Mouse (Mus musculus): ENCODE measurements around the gene D430042O09Rik. TPM values are rescaled to one million over a fixed set of nuclear protein-coding genes. Genes with fewer than 3 reads are reported as not detected.

Gene D430042O09Rik
- polyA plus RNA-seq, 1 experiment from 2014 or later = 9.7 TPM

DNA sequence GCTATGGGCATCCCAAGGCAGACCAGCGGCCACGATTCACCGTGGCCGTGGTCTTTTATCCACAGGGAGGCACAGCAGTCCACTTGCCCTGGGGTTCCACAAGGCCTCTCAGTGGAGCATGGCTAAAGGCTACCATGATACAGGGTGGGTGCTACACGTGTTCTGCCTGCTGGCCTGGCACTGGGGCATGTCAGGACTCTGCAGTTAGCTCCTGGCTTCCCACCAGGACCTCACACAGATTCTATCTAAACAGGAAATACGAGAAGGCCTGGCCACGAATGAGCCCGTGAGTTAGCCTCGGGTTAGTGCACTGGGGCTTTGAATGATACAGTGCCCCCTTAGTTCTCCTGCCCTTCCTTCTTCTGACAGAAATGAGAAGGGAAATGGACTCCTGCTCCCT is 119.7 kb downstream of the D430042O09Rik start:
- no peaks in the 10 kb centered on the region; the same call in 1 of the 2 replicates for H3K36me3 ChIP-seq
- H3K4me2 ChIP-seq (replicated peaks) = no peak overlapping the region
- no peak for ATAC-seq (ENCODE audit: low FRiP score, low read depth)
- H3K9me3 ChIP-seq = no peaks in the 10 kb centered on the region
- H3K27ac ChIP-seq = no peak overlapping the region
- WGBS = 64% methylated on average over 9 of the region's 9 CpGs
- H3K27me3 ChIP-seq (replicated peaks) = no peaks in the 10 kb centered on the region
- no peak overlapping the region for H3K4me3 ChIP-seq
- H3K4me1 ChIP-seq = peaks cover 13% of the 10 kb centered on the region
- H3K9ac ChIP-seq = no peak overlapping the region

DNA sequence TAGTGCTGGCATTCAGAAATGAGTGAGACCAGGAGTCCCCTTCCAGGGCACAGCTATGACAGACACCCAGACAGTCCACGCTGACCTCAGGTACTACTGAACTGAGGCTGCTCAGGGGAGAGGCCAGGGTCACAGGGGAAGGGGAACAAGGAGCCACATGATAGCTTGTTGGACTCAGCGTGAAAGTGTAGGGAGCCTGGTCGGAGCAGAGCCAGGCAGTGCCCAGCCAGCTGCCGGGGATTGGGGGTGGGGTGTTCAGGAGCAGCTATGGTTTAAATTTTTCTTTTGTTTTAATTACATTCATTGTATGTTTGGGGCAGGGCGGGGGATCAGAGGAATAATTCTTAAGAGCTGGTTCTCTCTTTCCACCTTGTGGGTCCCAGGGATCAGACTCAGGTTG is 120.9 kb downstream of the D430042O09Rik start:
- Histone ChIP-seq H3K27ac (no peak overlapping the region), H3K9me3 (no peaks in the 10 kb centered on the region), H3K9ac (no peak overlapping the region), H3K4me2 (replicated peaks) (no peak overlapping the region), H3K36me3 (no peaks in the 10 kb centered on the region; the same call in 1 of the 2 replicates), H3K27me3 (replicated peaks) (no peaks in the 10 kb centered on the region), H3K4me1 (peaks cover 13% of the 10 kb centered on the region), H3K4me3 (no peak overlapping the region)
- no peak for ATAC-seq (ENCODE audit: low FRiP score, low read depth)
- 85% methylated on average over 5 of the region's 5 CpGs for WGBS

DNA sequence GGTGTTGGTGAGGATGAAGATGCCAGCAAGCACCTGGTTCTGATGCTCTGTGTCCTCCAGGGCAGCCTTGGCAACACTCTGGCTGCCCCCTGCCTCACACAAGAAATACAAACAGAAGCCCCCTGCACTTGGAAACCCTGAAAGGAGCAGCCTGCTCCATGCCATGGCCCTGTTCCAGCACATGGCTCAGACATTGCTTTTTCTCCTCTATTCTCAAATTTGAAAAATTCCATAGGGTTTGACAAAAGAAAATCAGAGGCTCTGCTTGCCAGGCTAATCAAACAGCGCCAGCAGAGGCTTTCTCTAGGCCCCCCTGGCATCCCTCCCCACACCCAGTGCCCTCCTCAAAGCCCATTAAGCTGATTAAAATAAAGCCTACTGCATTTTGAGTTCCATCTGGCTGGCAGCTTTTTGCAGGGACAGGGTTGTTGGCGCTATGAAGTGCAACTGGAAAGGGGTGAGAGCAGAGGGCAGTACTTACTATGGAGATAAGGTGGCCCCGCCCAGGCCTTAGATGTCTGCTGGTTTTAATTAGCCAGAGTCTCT is 121.5 kb downstream of the D430042O09Rik start:
- H3K4me3 ChIP-seq = no peak overlapping the region
- no peak for ATAC-seq (ENCODE audit: low FRiP score, low read depth)
- no peaks in the 10 kb centered on the region for H3K27me3 ChIP-seq (replicated peaks)
- H3K4me2 ChIP-seq (replicated peaks) = no peak overlapping the region
- peaks cover 13% of the 10 kb centered on the region for H3K4me1 ChIP-seq
- H3K9ac ChIP-seq = no peak overlapping the region
- no peaks in the 10 kb centered on the region for H3K9me3 ChIP-seq
- no peak overlapping the region for H3K27ac ChIP-seq
- H3K36me3 ChIP-seq = no peaks in the 10 kb centered on the region; the same call in 1 of the 2 replicates
- WGBS = 71% methylated on average over 3 of the region's 3 CpGs

DNA sequence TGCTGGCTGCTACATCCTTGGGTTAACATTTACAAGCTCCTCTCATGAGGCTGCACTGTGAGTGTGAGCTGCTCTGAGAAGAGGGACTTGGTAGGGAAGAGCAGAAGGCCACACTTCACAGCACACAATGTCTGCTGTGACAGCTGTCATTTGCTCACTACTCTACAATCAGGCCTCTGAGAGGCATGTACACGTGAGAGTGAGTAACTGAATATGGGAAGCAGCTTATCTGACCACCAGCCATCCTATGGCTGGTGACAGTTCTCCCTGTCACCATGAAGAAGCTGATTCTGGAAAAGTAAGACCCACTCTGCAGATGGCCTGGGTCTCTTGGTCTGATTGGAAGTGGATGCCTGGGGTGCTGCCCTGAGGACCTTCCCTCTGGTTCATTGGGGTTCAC is 125.1 kb downstream of the D430042O09Rik start:
- H3K4me2 ChIP-seq (replicated peaks) = no peak overlapping the region
- H3K36me3 ChIP-seq = no peaks in the 10 kb centered on the region; the same call in 1 of the 2 replicates
- H3K27me3 ChIP-seq (replicated peaks) = no peaks in the 10 kb centered on the region
- H3K27ac ChIP-seq = no peak overlapping the region
- H3K9me3 ChIP-seq = no peaks in the 10 kb centered on the region
- no peak overlapping the region for H3K9ac ChIP-seq
- peaks cover 10% of the 10 kb centered on the region for H3K4me1 ChIP-seq
- H3K4me3 ChIP-seq = no peak overlapping the region
- 68% methylated on average over 1 of the region's 1 CpGs for WGBS
- ATAC-seq (ENCODE audit: low FRiP score, low read depth) = no peak

DNA sequence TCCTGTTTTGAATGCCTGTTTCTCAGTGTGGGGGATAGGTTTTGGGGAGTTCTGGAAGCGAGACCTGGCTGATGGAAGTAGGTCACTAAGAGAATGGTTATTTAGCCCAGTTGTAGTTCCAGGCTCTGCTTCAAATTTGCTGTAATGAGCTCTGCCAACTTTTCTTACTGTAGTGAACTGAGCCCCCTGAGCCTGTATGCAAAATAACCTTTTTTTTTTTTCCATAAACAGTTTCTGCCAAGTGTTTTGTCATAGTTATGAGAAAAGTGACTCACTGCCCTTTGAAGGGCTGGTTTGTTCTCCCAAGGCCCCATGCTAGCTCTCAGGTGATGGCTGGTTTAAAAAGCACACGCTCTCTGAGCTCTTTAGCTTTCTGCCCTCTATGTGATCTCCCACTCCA is 125.8 kb downstream of the D430042O09Rik start:
- Histone ChIP-seq H3K27me3 (replicated peaks) (no peaks in the 10 kb centered on the region), H3K9me3 (no peaks in the 10 kb centered on the region), H3K36me3 (no peaks in the 10 kb centered on the region; the same call in 1 of the 2 replicates), H3K4me1 (peaks cover 17% of the 10 kb centered on the region), H3K9ac (no peak overlapping the region), H3K4me3 (no peak overlapping the region), H3K27ac (no peak overlapping the region), H3K4me2 (replicated peaks) (no peak overlapping the region)
- WGBS = 92% methylated on average over 2 of the region's 2 CpGs
- no peak for ATAC-seq (ENCODE audit: low FRiP score, low read depth)

DNA sequence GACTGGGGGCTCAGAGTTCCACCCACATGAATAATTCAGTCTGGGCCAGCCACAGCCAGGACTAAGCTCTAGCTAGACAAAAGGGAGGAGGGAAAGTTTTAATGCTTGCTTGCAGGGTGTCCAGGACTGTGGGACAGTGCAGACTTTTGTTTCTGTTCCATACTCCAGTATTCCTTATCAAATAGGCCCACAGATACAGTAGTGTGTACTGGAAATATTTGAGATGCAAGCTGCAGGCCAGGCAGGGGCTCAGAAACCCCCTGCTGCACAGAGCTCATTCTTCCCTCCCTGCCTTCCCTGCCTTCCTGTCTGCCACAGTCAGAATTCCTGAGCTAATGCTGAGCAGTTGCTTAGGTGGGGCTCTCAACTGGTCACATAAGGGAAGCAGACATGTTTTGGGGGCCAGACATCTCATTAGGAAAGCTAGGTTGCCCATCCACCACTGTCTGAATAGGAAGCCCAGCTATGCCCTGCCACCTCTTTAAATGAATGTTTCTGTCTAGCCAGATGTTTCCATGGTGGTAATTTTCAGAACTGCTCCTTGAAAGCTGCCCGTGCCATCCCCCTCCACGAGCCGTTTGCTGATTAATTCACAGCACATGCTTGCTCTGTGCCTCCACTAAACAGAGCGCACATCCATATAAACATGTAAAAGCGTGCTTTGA is 130.5 kb downstream of the D430042O09Rik start:
- 47% methylated on average over 5 of the region's 5 CpGs for WGBS
- Histone ChIP-seq H3K9ac (no peak overlapping the region), H3K4me2 (replicated peaks) (no peak overlapping the region; the same call in 1 of the 2 replicates), H3K4me1 (peaks cover 13% of the 10 kb centered on the region), H3K36me3 (peaks cover 2% of the 10 kb centered on the region; the same call in 1 of the 2 replicates), H3K4me3 (no peak overlapping the region), H3K9me3 (no peaks in the 10 kb centered on the region), H3K27ac (no peak overlapping the region), H3K27me3 (replicated peaks) (no peaks in the 10 kb centered on the region)
- no peak for ATAC-seq (ENCODE audit: low FRiP score, low read depth)

DNA sequence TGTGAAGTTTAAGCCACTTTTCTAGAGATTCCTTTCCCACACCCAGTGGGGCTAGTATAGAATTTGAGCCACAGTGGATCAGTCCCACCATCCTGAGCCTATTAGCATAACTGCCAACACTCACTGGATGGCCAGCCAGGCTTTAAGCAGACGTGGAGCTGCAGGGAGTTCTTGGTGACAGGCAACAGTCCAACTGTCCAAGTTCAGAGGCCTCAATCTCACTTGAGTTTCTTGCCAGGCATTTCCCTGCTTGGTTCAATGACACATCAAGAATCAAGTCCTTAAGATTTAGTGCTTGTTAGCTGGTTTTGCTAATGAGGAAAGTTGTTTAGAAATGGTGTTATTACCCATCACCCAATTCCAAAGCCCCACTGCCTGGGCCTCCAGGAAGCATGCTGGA is 137.9 kb downstream of the D430042O09Rik start:
- H3K4me1 ChIP-seq = no peaks in the 10 kb centered on the region
- 67% methylated on average over 1 of the region's 1 CpGs for WGBS
- H3K9me3 ChIP-seq = no peaks in the 10 kb centered on the region
- no peaks in the 10 kb centered on the region for H3K27me3 ChIP-seq (replicated peaks)
- H3K4me2 ChIP-seq (replicated peaks) = no peak overlapping the region
- no peak overlapping the region for H3K27ac ChIP-seq
- no peak overlapping the region for H3K4me3 ChIP-seq
- peaks cover 4% of the 10 kb centered on the region; the same call in 1 of the 2 replicates for H3K36me3 ChIP-seq
- ATAC-seq (ENCODE audit: low FRiP score, low read depth) = no peak
- no peak overlapping the region for H3K9ac ChIP-seq

DNA sequence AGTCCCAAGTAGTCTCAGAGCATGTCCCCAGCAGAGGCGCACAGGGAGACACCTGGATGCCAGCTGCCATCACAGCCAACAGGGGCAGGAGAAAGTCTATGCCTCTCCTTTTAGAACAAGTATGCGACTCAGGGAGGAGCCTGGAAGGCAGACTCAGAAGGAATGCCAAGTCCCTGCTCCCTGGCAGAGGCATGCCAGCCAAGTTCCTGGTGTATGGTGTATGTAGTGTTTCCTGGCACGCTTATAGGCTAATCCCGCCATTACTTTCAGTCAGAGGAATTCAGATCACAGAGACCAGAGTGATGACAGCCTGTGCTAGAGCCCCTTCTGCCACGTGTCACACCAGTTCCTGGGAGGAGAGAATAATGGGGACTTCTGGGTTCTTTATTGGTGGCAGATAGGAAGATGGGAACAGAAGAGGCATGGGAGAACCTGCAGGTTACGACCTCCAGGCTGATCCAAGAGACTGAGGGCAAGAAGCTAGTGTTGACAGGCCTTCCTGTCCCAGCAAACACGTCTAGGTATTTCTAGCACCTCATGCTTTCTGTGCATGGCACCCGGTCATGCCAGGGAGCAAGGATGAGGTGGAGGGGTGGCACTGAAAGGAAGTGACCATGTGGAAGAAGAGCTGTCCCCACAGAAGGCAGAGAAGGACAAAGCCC is 139.3 kb downstream of the D430042O09Rik start:
- 82% methylated on average over 8 of the region's 8 CpGs for WGBS
- no peak overlapping the region for H3K4me3 ChIP-seq
- H3K27ac ChIP-seq = no peak overlapping the region
- H3K9me3 ChIP-seq = no peaks in the 10 kb centered on the region
- peaks cover 10% of the 10 kb centered on the region; the same call in 1 of the 2 replicates for H3K36me3 ChIP-seq
- H3K9ac ChIP-seq = no peak overlapping the region
- no peaks in the 10 kb centered on the region for H3K4me1 ChIP-seq
- ATAC-seq (ENCODE audit: low FRiP score, low read depth) = no peak
- H3K27me3 ChIP-seq (replicated peaks) = no peaks in the 10 kb centered on the region
- H3K4me2 ChIP-seq (replicated peaks) = no peak overlapping the region

DNA sequence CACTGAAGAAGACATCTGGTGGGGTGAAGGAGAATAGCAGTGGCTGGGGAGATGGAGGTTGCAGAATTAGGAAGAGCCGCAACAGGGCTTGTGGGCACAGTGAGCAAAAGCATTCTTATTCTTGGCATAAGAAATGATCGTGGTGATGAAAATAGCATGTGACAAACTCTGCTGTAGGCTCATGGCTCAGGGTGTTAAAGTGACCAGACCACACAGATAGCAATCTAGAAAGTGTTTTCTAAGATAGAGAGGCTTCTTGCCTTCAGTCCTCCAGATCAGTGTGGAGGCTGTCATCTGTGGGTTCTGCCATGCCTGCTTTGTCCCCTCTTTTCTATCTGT is 139.8 kb downstream of the D430042O09Rik start:
- Histone ChIP-seq H3K4me2 (replicated peaks) (no peak overlapping the region), H3K9ac (no peak overlapping the region), H3K27ac (no peak overlapping the region), H3K9me3 (no peaks in the 10 kb centered on the region), H3K4me3 (no peak overlapping the region), H3K4me1 (no peaks in the 10 kb centered on the region), H3K27me3 (replicated peaks) (no peaks in the 10 kb centered on the region), H3K36me3 (peaks cover 10% of the 10 kb centered on the region; the same call in 1 of the 2 replicates)
- WGBS = 91% methylated on average over 2 of the region's 2 CpGs
- no peak for ATAC-seq (ENCODE audit: low FRiP score, low read depth)

DNA sequence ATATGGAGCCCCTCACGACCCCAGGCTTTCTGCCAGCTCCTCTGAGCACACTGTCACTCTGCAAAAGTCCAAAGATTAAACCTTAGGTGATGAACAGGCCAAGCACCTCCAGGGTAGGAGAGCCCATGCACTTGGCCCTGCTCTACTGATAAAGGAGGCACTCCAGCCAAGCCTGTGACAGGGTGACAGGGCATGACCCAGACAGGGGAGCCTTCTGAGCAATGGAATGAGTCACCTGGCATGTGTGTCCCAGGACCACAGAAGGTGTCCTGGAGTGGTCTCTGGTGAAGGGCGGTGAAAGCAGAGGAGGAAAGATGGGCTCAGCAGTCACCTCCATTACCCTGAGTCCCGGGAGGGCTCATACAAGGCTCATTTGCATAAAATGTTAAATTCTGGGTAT is 151.9 kb downstream of the D430042O09Rik start:
- Histone ChIP-seq H3K27ac (no peak overlapping the region), H3K27me3 (replicated peaks) (no peaks in the 10 kb centered on the region), H3K9ac (no peak overlapping the region), H3K36me3 (no peaks in the 10 kb centered on the region; the same call in 1 of the 2 replicates), H3K4me1 (peaks cover 8% of the 10 kb centered on the region), H3K9me3 (no peaks in the 10 kb centered on the region), H3K4me2 (replicated peaks) (no peak overlapping the region), H3K4me3 (no peak overlapping the region)
- WGBS = 70% methylated on average over 3 of the region's 3 CpGs
- no peak for ATAC-seq (ENCODE audit: low FRiP score, low read depth)

DNA sequence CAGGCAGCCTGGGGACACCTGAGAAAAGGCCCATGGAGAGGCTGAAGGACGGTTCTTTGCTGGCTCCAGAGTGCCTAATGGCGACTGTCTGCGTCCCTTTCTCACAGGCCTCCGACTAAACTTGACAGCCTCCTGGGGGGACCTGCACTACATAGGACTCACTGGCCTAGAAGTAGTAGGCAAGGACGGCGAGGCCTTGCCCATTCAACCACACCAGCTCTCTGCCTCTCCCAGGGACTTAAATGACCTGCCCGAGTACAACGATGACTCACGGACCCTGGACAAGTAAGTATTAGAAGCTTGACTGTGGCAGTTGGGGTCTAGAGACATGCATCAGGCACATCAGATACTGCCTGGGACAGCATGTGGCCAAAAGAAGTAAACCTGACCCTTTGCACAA is 152.7 kb downstream of the D430042O09Rik start:
- Histone ChIP-seq H3K27me3 (replicated peaks) (no peaks in the 10 kb centered on the region), H3K4me2 (replicated peaks) (no peak overlapping the region), H3K9me3 (no peaks in the 10 kb centered on the region), H3K4me3 (no peak overlapping the region), H3K4me1 (peaks cover 17% of the 10 kb centered on the region), H3K27ac (no peak overlapping the region), H3K36me3 (no peaks in the 10 kb centered on the region; the same call in 1 of the 2 replicates), H3K9ac (no peak overlapping the region)
- 90% methylated on average over 9 of the region's 9 CpGs for WGBS
- no peak for ATAC-seq (ENCODE audit: low FRiP score, low read depth)

DNA sequence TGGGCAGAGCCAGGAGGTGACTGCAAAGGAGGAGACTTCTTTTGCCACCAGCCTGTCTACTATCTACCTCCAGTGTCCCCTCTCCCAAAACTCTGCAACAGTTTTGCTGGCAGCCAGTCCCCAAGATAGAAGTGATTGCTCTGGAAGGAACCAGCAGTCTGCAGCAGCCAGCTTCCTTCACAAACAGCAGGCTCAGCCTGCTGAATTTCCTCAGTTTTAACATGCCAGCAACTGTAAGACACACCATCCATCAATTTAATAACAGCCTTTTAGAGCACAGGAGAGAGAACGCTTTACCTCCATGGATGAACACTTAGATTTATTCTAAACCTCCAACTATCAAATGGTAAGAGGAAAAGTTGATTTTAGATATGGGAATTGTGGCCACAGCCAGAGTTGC is 156.3 kb downstream of the D430042O09Rik start:
- Histone ChIP-seq H3K9me3 (no peaks in the 10 kb centered on the region), H3K4me1 (peaks cover 23% of the 10 kb centered on the region), H3K4me3 (no peak overlapping the region), H3K27me3 (replicated peaks) (no peaks in the 10 kb centered on the region), H3K4me2 (replicated peaks) (no peak overlapping the region), H3K9ac (no peak overlapping the region), H3K36me3 (peaks cover 5% of the 10 kb centered on the region; the same call in 1 of the 2 replicates), H3K27ac (no peak overlapping the region)
- WGBS = 45% methylated on average over 1 of the region's 1 CpGs
- no peak for ATAC-seq (ENCODE audit: low FRiP score, low read depth)

Data from neural tube, embryonic 12.5 days (tissue).